Comparison of ENCODE assay signal across 8 mouse cellular contexts in the genomic region with DNA sequence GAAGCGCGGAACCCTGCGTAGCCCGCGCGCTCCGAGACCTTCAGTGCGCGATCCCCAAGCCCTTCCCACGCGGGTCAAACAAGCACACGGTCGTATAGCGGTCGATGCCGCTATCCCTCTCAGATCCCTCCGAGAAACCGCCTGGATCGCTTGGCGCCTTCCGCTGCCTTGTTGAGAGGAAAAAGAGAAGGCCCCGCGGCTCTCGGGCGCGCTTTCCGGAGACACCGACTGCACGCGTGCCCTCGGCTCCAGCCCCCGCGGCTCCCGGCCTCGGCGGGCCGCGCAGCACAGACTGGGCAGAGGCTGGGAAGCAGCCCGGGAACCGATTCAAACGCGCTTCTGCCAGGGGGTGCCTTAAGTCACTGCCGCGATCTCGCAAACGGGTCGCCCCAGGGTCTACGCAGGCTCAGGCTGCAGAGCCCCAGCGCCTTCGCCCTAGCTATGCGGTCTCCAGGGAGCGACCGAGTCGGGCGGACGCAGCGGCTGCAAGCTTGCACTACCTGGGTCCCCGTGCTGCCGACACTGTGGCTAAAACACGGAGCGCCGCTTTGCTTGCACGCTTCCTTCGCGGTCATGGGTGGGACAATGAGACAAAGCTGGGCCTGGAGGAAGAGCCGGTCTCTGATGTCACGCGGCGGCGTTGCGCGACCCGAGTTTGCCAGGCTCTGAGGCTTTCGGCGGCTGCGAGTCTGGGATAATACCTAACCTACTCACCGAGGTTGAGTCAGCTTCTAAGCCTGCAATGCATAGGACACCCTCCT.
DNase-seq lines count a peak whose midpoint lies in the region; ATAC-seq lines count a peak whose summit lies in the region.

No protein-coding gene starts in this region.

- H3K9me3 ChIP-seq in forebrain, embryonic 15.5 days = no peaks in the 10 kb centered on the region
- H3K9me3 ChIP-seq in midbrain, embryonic 14.5 days (ENCODE audit: control insufficient read depth, low read length) = no peaks in the 10 kb centered on the region

- peaks cover 13% of the 10 kb centered on the region for H3K4me1 ChIP-seq in forebrain, embryonic 15.5 days
- H3K4me1 ChIP-seq in midbrain, embryonic 14.5 days (ENCODE audit: control insufficient read depth, insufficient read depth, low read length) = 0 out of 2 replicates have a peak, but pooled peaks cover 7% of the 10 kb centered on the region

- peak overlapping the region; percentile 82 for H3K4me3 ChIP-seq in forebrain, embryonic 15.5 days
- H3K4me3 ChIP-seq in midbrain, embryonic 14.5 days (replicated peaks; ENCODE audit: low read depth, low read length) = peak overlapping the region; percentile 74

- H3K9ac ChIP-seq in forebrain, embryonic 15.5 days (replicated peaks) = peak overlapping the region; percentile 86
- H3K9ac ChIP-seq in midbrain, embryonic 14.5 days (replicated peaks; ENCODE audit: low read length) = peak overlapping the region; percentile 80

- under 1% methylated on average over 77 of the region's 77 CpGs for WGBS in forebrain, embryonic 15.5 days
- under 1% methylated on average over 77 of the region's 77 CpGs for WGBS in midbrain, embryonic 14.5 days

- ATAC-seq in forebrain, embryonic 15.5 days (replicated peaks) = peak; percentile 85
- ATAC-seq in midbrain, embryonic 14.5 days (ENCODE audit: low FRiP score, low TSS enrichment) = peak; percentile 79

- H3K36me3 ChIP-seq in forebrain, embryonic 15.5 days = no peaks in the 10 kb centered on the region
- H3K36me3 ChIP-seq in midbrain, embryonic 14.5 days (ENCODE audit: control insufficient read depth, insufficient read depth, low read length) = no peaks in the 10 kb centered on the region

- peak overlapping the region; percentile 98 for H3K4me2 ChIP-seq in forebrain, embryonic 15.5 days (replicated peaks)
- peak overlapping the region; percentile 96 for H3K4me2 ChIP-seq in midbrain, embryonic 14.5 days (ENCODE audit: low read length)

- H3K27me3 ChIP-seq in forebrain, embryonic 15.5 days = peaks cover 24% of the 10 kb centered on the region
- H3K27me3 ChIP-seq in midbrain, embryonic 14.5 days (ENCODE audit: control insufficient read depth, insufficient read depth, low read length) = peaks cover 34% of the 10 kb centered on the region; the same call in 1 of the 2 replicates

- DNase-seq in cerebellum, adult 11 months = peak; percentile 2
- DNase-seq in cerebellum, adult 9-10 months = no peak
- DNase-seq in WW6 (ENCODE audit: low read depth, low spot score) = peak; percentile 22
- DNase-seq in left cerebral cortex, adult 18-20 months (ENCODE audit: low spot score in 2 of 2) = peak; percentile 31 to 40
- peak; percentile 79 for DNase-seq in midbrain, embryonic 14.5 days
- no peak for DNase-seq in urinary bladder, postnatal 14 days (ENCODE audit: low spot score)
- no peak for DNase-seq in lung, postnatal 25 days (ENCODE audit: low spot score)

- peak overlapping the region; percentile 57 for H3K27ac ChIP-seq in forebrain, embryonic 15.5 days (replicated peaks)
- peak overlapping the region; percentile 65 for H3K27ac ChIP-seq in midbrain, embryonic 14.5 days (replicated peaks; ENCODE audit: low read depth, low read length)

Comparison
In these comparisons a context has a peak if more than half of its experiments do, and no peak if none do; other contexts are left out.
1. DNase-seq: peak in cerebellum, adult 11 months (single experiment), WW6 (single experiment), left cerebral cortex, adult 18-20 months (2 of 2) and midbrain, embryonic 14.5 days (single experiment); none in cerebellum, adult 9-10 months (single experiment), urinary bladder, postnatal 14 days (single experiment) and lung, postnatal 25 days (single experiment).